Mouse (Mus musculus): ENCODE data around the gene Tanc2.

Tanc2 gene

GRCm38 (mm10) chr11:105589877-105590641, at the start of gene Tanc2:
TSS of gene Tanc2 (plus strand) at chr11:105589986.
- DNase-seq (ENCODE audit: low spot score in 2 of 2), result peak; percentile 31 to 44

- no peak for DNase-seq (ENCODE audit: low spot score in 2 of 2)
Measured at GRCm38 (mm10) chr11:105540781-105541180, 49.0 kb upstream of the Tanc2 start.

- DNase-seq (ENCODE audit: low spot score in 2 of 2), result no peak
Measured at GRCm38 (mm10) chr11:105541366-105541765, 48.4 kb upstream of the Tanc2 start.

- DNase-seq (ENCODE audit: low spot score in 2 of 2), result no peak
Measured at GRCm38 (mm10) chr11:105542129-105542528, 47.7 kb upstream of the Tanc2 start.

- no peak for DNase-seq (ENCODE audit: low spot score in 2 of 2)
Measured at GRCm38 (mm10) chr11:105545801-105546200, 44.0 kb upstream of the Tanc2 start.

- no peak for DNase-seq (ENCODE audit: low spot score in 2 of 2)
Measured at GRCm38 (mm10) chr11:105546393-105546792, 43.4 kb upstream of the Tanc2 start.

- no peak for DNase-seq (ENCODE audit: low spot score in 2 of 2)
Measured at GRCm38 (mm10) chr11:105548383-105548782, 41.4 kb upstream of the Tanc2 start.

- DNase-seq (ENCODE audit: low spot score in 2 of 2), result no peak
Measured at GRCm38 (mm10) chr11:105549164-105550121, 40.3 kb upstream of the Tanc2 start.

GRCm38 (mm10) chr11:105557285-105557684, 32.5 kb upstream of the Tanc2 start:
- no peak for DNase-seq (ENCODE audit: low spot score in 2 of 2)

GRCm38 (mm10) chr11:105558091-105558490, 31.7 kb upstream of the Tanc2 start:
- no peak for DNase-seq (ENCODE audit: low spot score in 2 of 2)

GRCm38 (mm10) chr11:105558803-105559505, 30.8 kb upstream of the Tanc2 start:
- no peak for DNase-seq (ENCODE audit: low spot score in 2 of 2)

- DNase-seq (ENCODE audit: low spot score in 2 of 2), result no peak
Measured at GRCm38 (mm10) chr11:105563546-105563945, 26.2 kb upstream of the Tanc2 start.

- DNase-seq (ENCODE audit: low spot score in 2 of 2), result peak in 1 of 2 experiments; percentile 6
Measured at GRCm38 (mm10) chr11:105567221-105567641, 22.6 kb upstream of the Tanc2 start.

GRCm38 (mm10) chr11:105571996-105572395, 17.8 kb upstream of the Tanc2 start:
- no peak for DNase-seq (ENCODE audit: low spot score in 2 of 2)

GRCm38 (mm10) chr11:105574241-105574640, 15.5 kb upstream of the Tanc2 start:
- DNase-seq (ENCODE audit: low spot score in 2 of 2), result peak in 1 of 2 experiments; percentile 17

GRCm38 (mm10) chr11:105577211-105577610, 12.6 kb upstream of the Tanc2 start:
- DNase-seq (ENCODE audit: low spot score in 2 of 2), result no peak

- no peak for DNase-seq (ENCODE audit: low spot score in 2 of 2)
Measured at GRCm38 (mm10) chr11:105582020-105582419, 7.8 kb upstream of the Tanc2 start.

- peak; percentile 65 to 81 for DNase-seq (ENCODE audit: low spot score in 2 of 2)
Measured at GRCm38 (mm10) chr11:105589231-105589876, 432 bp upstream of the Tanc2 start.

GRCm38 (mm10) chr11:105591905-105592304, 2.1 kb downstream of the Tanc2 start:
- DNase-seq (ENCODE audit: low spot score in 2 of 2), result peak in 1 of 2 experiments; percentile 24

- DNase-seq (ENCODE audit: low spot score in 2 of 2), result no peak
Measured at GRCm38 (mm10) chr11:105602177-105602576, 12.4 kb downstream of the Tanc2 start.

- no peak for DNase-seq (ENCODE audit: low spot score in 2 of 2)
Measured at GRCm38 (mm10) chr11:105626201-105626600, 36.4 kb downstream of the Tanc2 start.
